Mouse (Mus musculus): ENCODE data around the gene Wee1.
"Not testable (repeated sequence)": the region's sequence is repeated elsewhere in the genome, so short reads cannot be mapped to it uniquely, and the experiment has no call there.

Wee1 gene

GRCm38 (mm10) chr7:110122565-110123422 lies 948 bp downstream of the Wee1 start:
- no peak for DNase-seq (ENCODE audit: low read depth)

GRCm38 (mm10) chr7:110123844-110124555 lies 2.2 kb downstream of the Wee1 start:
- DNase-seq (ENCODE audit: low read depth) = no peak

- DNase-seq (ENCODE audit: low read depth) = no peak
Observed at GRCm38 (mm10) chr7:110128566-110128965, 6.7 kb downstream of the Wee1 start.

- not testable (repeated sequence) for DNase-seq (ENCODE audit: low read depth)
Observed at GRCm38 (mm10) chr7:110132272-110132671, 10.4 kb downstream of the Wee1 start.

GRCm38 (mm10) chr7:110133988-110134387 lies 12.1 kb downstream of the Wee1 start:
- DNase-seq (ENCODE audit: low read depth) = no peak

- DNase-seq (ENCODE audit: low read depth) = no peak
Observed at GRCm38 (mm10) chr7:110138538-110138937, 16.7 kb downstream of the Wee1 start.

- no peak for DNase-seq (ENCODE audit: low read depth)
Observed at GRCm38 (mm10) chr7:110143863-110144262, 22.0 kb downstream of the Wee1 start.

GRCm38 (mm10) chr7:110152891-110153290 lies 31.0 kb downstream of the Wee1 start:
- no peak for DNase-seq (ENCODE audit: low read depth)

GRCm38 (mm10) chr7:110156712-110157260 lies 34.9 kb downstream of the Wee1 start:
- no peak for DNase-seq (ENCODE audit: low read depth)

- no peak for DNase-seq (ENCODE audit: low read depth)
Observed at GRCm38 (mm10) chr7:110157261-110157910, 35.5 kb downstream of the Wee1 start.

- DNase-seq (ENCODE audit: low read depth) = no peak
Observed at GRCm38 (mm10) chr7:110158073-110158472, 36.2 kb downstream of the Wee1 start.

- not testable (repeated sequence) for DNase-seq (ENCODE audit: low read depth)
Observed at GRCm38 (mm10) chr7:110160109-110160508, 38.3 kb downstream of the Wee1 start.

- no peak for DNase-seq (ENCODE audit: low read depth)
Observed at GRCm38 (mm10) chr7:110160601-110161000, 38.8 kb downstream of the Wee1 start.

GRCm38 (mm10) chr7:110163024-110163423 lies 41.2 kb downstream of the Wee1 start:
- DNase-seq (ENCODE audit: low read depth) = no peak

GRCm38 (mm10) chr7:110164103-110164681 lies 42.3 kb downstream of the Wee1 start:
- peak; percentile 91 for DNase-seq (ENCODE audit: low read depth)

- peak; percentile 87 for DNase-seq (ENCODE audit: low read depth)
Observed at GRCm38 (mm10) chr7:110164712-110165122, 42.9 kb downstream of the Wee1 start.

- DNase-seq (ENCODE audit: low read depth) = peak; percentile 40
Observed at GRCm38 (mm10) chr7:110166233-110166632, 44.4 kb downstream of the Wee1 start.

- no peak for DNase-seq (ENCODE audit: low read depth)
Observed at GRCm38 (mm10) chr7:110179208-110179607, 57.4 kb downstream of the Wee1 start.

- no peak for DNase-seq (ENCODE audit: low read depth)
Observed at GRCm38 (mm10) chr7:110180613-110181012, 58.8 kb downstream of the Wee1 start.

GRCm38 (mm10) chr7:110181446-110181845 lies 59.6 kb downstream of the Wee1 start:
- no peak for DNase-seq (ENCODE audit: low read depth)

- DNase-seq (ENCODE audit: low read depth) = no peak
Observed at GRCm38 (mm10) chr7:110184608-110185007, 62.8 kb downstream of the Wee1 start.

- no peak for DNase-seq (ENCODE audit: low read depth)
Observed at GRCm38 (mm10) chr7:110189951-110190350, 68.1 kb downstream of the Wee1 start.

Measured in c-Kit-positive CD71-negative TER-119-negative erythroid progenitor cells, embryonic 14.5 days (primary cell).